Mouse (Mus musculus): ENCODE data around the gene Sec14l1.

DNA sequence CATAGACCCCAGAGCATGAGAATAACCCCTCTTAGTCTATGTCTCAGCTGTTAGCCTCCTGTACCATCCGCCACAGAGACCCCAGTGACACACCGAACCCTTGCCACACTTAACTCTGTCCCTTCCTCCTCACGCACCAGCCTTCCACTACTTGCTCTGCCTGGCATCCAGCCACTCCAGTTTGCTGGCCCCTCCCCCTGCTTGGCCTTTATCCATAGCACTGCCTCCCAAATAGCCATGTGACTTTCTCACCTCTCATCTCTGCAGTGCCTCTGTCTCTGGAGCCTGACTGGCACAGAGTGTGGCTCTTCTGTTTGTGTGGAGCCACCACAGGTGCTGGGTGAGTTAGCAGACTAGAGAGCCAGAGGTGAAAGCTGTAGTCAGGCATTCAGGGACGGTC is 27.5 kb downstream of the Sec14l1 start:
- no peak for TF ChIP-seq GATA1 (IDR thresholded peaks at IDR 0.05; ENCODE audit: borderline replicate concordance, low read length)
- no peak for TF ChIP-seq FLI1 (IDR thresholded peaks at IDR 0.05; ENCODE audit: low read length)
